Mouse (Mus musculus) frontal cortex, postnatal 36 days (tissue): ENCODE measurements around the gene Tsacc.
A peak's percentile ranks its signal among the peaks of the same experiment; 100 is the strongest.

Experiments
- DNase-seq, 2 experiments: peaks; one replicate each; pipeline ENCODE4 v3.0.0; 2022; ENCODE audit warnings: low spot score in 2 of 2

Gene Tsacc

DNA sequence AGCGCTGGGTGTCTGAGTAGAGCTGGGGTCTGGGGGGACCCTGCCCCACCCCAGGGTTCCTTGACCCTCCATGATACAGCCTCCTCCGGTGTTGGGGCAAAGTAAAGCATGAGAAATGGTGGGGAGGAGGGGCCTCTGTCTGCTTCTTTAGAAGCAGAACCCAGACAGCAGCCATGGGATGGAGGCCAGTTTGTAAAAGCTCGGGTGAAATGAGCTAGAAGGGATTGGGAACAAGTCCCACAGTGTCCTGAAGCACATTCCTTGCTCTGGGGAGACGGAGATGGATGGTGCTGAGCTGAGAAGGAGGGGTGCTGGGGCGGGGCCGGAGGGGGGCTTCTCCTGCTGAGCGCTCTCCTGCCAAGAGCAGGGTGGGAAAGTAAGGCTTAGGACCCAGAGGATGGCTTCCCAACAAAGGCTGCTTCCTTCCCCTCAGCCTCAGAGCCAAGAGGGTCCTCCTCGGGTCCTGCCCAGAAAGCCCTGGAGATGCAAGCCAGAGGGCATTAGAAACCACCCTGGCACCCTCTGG is 57.9 kb downstream of the Tsacc start:
- peak in 1 of 2 experiments; percentile 40 for DNase-seq

DNA sequence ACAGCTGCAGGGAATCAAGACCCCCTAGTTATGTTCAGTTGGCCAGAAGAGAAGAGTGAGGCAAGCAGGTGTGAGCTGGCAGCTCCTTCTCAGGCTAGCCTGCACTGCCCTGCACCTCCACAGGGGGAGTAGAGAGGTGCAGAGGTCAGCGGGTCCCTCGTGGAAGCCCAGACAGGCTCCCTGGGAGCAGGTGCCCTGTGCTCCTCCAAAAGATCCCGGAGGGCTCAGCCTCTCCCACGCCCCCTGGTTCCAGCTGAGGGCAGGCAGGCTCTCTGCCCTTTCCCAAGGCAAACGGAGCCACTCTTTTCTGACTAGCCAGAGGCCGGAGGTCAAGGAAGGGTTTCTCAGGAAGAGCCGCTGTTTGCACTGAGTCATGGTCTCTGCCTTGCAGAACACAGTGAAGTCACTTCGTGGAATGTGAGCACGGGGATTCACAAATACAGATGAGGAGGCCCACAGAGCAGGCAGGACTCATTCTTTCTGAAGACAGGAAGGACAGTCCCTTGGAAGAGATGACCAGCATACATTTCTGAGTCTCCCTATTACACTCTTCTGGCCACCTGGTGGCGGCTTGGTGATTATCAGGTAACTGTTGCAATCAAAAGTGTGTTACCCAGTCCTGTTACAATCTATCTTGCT is 59.1 kb downstream of the Tsacc start:
- no peak for DNase-seq

DNA sequence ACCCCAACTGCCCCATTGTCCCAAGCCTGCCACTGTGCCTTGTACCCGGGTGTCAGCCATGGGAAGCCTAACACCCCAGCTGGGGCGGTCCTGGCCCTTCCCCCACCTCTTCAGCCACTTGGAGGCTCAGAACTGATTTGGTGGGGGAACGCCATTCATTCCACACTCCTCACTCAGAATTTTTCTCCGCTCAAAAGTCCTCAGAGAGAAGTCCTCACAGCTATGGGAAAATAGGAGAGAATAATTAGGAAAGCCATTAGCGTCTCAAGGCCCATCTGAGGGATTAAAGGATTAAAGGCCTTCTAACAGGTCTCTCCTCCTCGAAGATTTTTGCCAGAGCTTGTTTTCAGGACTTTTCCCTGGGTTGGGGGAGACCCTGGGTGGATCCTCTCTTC is 59.6 kb downstream of the Tsacc start:
- DNase-seq: no peak

DNA sequence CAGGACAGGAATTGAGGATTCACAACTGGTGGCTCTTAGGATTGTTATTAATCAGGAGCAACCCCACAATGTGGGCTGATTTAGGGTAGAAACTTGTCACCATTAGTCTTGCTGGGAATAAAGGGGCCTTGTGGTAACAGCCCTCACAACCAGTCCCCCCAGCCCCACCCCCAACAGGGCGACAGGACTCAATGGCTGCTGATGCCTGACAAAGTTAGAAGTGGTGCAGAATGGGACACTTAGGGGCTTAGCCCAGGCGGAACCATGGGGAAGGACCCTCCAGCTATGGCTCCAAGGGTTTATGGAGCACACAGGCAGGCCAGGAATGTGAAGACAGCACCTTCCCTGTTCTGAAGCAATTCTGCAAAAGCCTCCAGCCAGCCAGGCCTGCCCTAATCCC is 61.2 kb downstream of the Tsacc start:
- no peak for DNase-seq

DNA sequence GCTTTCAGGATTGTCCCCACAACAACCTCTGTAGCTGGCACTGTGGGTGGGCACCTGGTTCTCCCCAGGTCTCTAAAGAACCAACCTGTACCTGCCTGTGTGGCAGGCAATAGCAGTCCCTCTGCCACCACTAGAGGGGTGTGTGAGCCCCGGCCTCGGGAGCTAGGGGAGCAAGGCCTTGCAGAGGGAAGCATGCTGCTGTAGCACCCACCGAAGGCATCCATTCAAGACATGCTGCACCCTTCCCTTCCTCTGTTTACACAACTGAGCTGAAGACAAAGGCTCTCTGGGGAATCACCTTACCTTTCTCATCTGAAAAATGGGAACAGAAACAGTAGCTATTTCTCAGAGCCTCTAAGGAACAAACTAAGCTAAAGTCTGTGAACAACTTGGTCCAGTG is 61.6 kb downstream of the Tsacc start:
- no peak for DNase-seq

DNA sequence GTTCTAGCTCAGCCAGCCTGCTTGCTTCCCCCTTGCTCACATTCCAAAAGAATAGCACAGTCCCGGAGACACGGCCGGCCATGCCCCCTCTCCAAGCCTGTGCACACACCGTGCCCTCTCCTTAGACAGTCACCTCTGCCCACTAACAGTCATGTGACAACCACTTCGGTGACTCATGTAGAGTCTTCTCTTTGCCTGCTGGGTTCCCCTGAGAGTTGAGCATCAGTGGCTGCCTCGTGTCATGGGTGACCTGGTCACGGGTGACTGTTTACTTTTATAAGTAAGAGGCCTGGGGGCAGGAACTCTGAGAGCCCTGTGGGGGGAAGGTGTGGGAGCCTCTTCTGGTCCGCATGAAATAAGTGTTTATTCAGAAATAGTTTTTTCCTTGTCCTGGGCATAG is 62.8 kb downstream of the Tsacc start:
- no peak for DNase-seq

DNA sequence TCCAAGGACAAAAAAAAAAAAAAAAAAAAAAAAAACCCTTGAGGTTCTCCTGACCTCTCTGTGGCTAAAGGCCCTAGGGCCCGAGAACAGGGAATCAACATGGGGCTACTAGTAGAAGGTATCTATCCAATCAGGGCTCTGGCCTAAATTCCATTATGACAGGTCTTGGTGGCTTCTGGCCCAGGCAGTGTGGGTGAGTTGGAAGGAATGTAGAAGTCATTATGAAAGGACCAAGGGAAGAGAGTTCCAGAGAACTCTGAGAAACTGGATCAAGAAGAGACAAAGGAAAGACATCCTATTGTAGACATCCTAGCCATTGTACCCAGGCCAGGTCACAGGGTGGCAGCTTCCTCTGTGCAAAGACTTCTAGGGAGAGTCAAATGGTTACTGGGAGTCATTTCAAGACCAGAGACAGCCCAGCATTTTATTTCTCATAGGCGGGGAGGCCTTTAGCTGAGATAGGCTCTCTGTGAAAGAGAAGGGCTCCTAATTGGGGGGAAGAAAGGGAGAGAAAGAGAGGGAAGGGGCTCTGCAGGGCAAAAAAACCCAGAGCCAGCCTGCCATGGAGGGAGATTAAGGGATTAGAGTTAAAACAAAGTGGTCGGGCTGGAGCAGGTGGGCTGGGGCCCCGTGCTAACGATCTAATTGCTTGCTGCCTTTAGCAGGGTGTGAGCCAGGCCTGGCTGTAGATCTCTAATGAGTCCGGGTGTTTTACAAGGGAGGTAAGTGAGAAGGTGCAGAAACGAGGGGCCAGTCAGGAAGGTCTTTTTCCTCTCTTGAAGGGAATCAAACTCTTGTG is 63.7 kb downstream of the Tsacc start:
- peak in 1 of 2 experiments; percentile 34 for DNase-seq
